Mouse (Mus musculus) MEL-GATA-1-ER (cell line): Measurements from ENCODE around the gene Gm21970.

ENCODE experiments used
- DNase-seq: peaks from one replicate; pipeline ENCODE4 v3.0.0-alpha.2; 2012; ENCODE audit warnings: low read depth; ENCODE audit errors: extremely low read depth

Gene Gm21970

GRCm38 (mm10) chr16:91391421-91391820, at the start of gene Gm21970:
Gm21970 (plus strand) TSS chr16:91391721.
- no peak for DNase-seq

DNA sequence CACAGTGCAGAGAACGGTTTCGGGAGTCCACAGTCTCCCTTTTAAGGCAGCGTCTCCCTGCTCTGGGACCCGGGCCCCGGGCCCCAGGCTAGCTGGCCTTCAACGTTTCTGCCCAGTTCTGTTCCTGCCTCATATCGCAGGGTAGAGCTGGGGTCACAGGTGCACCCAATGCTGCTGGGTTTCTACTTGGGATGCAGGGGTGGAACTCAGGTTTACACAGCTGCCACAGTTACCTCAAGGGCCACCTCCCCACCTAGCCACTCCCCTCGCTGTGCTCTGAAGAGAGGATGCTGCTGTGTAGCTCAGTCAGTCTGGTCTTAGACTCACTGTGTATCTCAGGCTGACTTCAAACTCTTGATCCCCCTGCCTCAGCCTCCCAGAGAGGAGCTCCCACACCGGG, 45.0 kb upstream of the Gm21970 start:
- DNase-seq: no peak

GRCm38 (mm10) chr16:91347491-91348263, 43.8 kb upstream of the Gm21970 start:
- DNase-seq: no peak

- no peak for DNase-seq
Measured at GRCm38 (mm10) chr16:91348264-91348565, 43.3 kb upstream of the Gm21970 start.

GRCm38 (mm10) chr16:91348588-91349330, 42.8 kb upstream of the Gm21970 start:
- no peak for DNase-seq

DNA sequence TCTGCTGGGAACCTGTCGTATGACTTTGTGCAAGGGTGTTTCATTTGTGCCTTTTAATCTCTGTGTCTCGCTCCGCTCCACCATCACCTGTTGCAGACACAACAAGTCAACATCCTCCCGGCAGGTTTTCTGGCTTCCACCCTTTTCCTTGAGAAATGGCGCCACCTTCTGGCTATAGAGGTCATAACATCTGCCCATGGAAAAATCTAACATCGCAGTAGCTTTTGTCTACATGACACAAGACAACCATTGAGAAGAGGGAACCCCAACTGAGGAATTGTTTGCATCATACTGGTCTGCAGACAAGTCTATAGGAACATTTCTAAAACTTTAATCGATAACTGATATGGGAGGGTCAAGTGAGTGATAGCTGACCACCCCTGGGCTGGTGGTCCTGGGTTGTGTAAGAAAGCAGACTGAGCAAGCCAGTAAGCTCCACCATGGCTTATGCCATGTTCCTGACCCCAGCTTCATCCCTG, 39.4 kb upstream of the Gm21970 start:
- DNase-seq: peak; percentile 66

DNA sequence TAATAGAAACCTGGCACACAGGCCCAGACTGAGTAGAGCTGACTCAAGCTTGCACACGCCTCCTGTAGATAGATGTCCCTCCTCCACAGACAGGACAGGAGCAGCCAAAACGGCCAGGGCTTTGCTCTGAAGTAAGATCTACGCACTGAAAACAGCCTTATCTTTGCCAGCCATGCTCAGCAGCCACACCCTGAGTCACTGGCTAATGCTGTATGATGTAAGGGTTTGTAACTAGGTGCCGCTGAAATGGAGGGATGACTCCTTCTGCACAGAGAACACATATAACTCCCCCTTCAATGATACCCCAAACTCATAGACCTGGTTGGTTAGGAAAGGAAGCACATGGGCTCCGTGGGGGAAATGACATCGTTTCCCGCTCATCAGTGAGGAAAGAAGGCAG, 38.8 kb upstream of the Gm21970 start:
- peak; percentile 97 for DNase-seq

- no peak for DNase-seq
Measured at GRCm38 (mm10) chr16:91353177-91353576, 38.3 kb upstream of the Gm21970 start.

DNA sequence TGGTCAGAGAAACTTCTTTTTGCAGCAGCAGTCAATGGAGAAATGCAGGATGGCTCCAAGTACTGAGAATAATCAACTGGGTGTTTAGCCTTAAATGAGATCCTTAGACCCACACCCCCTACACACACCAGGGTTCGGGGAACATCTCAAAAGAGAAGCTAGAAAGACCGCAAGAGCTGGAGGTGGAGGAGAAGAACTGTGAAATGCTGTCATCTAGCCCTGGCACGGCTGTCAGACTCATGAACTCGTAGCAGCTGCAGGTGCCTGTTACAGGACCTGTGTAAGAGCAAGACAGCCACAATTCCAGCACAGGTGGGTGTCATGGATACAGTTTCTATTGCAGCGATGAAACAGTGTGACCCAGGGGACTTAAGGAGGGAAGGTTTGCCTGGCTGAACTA, 37.9 kb upstream of the Gm21970 start:
- peak; percentile 7 for DNase-seq

DNA sequence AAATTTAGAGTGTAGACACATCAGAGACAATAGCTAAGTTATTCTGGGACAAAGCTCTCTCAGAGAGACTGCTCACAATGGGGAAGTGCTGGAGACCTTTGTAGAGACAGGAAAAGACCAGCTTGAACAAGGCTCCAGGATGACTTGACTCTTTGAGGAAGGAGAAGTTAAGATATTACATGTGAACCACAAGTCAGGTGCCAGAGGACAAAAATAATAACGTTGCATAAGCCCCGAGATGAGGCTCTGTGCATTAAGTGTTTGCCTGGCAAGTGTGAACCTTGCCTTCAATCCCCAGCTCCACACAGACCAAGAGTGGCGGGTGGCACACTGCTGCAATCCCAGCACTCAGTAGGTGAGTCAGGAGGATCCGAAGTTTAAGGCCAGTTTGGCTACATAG, 36.9 kb upstream of the Gm21970 start:
- DNase-seq: peak; percentile 95

- DNase-seq: peak; percentile 60
Measured at GRCm38 (mm10) chr16:91355160-91355559, 36.4 kb upstream of the Gm21970 start.

GRCm38 (mm10) chr16:91356760-91357525, 34.6 kb upstream of the Gm21970 start:
- no peak for DNase-seq

DNA sequence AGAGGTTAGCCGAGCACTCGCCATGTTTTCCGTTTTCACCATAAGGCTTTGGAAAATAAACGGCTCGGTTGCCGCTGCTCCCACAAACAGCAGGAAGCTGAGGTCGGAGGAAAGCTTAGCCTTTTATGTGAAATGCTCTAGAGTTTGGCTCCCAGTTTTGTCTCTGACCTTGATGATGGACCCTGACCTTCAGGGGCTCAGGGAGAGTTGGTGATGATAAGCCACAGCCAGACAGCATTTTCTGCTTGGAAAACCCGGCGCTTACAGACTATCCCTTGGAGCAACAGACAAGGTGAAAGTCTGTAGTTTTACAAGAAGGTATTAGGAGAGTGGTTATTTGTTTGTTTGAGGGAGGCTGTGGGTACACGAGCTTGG, 34.0 kb upstream of the Gm21970 start:
- DNase-seq: no peak

DNA sequence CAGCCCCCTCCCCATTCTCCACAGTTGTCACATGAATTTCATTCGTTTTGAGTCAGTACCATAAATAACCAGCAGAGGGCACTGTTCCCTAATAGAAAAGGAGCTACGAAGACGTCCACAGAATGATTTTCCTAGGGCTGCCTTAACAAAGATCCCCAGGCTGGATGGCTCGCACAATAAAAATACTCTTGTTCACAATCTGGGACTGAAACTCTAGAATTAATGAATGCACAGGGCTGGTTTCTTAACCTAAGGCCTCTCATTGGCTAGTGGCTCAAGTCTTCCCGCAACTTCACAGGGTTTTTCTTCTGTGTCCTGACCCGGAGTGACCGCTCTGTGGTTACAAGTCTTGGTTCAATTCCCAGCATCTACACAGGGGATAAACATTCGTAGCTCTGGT, 33.0 kb upstream of the Gm21970 start:
- DNase-seq: no peak

DNA sequence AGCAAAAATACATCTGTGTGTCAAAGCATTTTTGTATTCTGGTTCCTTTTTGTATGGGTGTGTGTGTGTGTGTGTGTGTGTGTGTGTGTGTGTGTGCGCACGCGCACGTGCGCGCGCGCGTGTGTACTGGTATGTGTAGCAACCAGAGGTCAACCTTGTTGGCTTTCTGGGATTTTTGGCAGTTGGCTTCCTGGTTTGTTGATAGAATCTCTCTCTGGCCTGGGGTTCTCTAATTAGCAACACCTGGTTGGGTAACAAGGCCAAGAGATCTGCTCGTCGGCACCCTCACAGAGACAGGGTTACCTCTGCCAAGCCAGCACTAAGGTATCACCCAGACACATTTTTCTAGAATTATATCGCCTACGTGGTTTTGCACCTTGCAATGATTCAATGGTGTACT, 32.0 kb upstream of the Gm21970 start:
- DNase-seq: no peak

GRCm38 (mm10) chr16:91360162-91360561, 31.4 kb upstream of the Gm21970 start:
- DNase-seq: no peak

DNA sequence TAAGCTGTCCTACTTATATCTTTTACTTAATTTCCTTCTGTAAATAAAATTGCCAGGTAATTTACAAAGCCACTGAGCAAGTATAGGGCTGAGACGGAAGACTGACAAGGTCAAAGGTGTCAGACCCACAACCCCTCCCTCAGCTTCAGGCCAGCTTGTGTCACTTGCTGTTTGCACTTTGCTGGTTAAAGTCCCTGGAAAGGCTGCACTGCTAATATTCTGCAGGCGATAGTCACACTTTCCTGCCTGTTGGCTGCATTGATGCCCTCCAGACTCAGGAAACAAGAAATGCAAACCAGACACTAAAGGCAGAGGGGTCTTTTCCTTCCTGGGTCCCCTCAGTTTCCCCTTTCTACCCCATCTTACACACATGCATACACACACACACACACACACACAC, 29.5 kb upstream of the Gm21970 start:
- DNase-seq: no peak

- no peak for DNase-seq
Measured at GRCm38 (mm10) chr16:91362616-91363272, 28.8 kb upstream of the Gm21970 start.

DNA sequence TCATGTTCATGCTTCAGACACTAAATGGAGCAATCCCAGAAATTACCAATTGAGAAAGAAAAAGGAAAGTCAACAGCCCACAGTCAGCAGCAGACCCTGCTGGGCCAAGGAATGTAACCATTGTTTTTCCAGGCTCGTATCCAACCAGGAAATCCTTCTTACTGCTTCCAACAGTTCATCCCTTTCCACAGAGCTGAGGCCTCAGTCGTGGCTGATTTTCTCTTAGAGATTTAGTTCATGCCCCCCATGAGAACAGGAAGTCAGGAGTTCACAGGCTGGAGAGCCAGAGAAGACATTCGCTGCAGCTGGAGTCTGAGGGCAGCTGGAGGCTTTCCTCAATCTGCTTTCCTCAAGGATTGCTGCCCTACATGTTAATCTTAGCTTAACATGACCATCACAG, 28.0 kb upstream of the Gm21970 start:
- DNase-seq: no peak

- peak; percentile 49 for DNase-seq
Measured at GRCm38 (mm10) chr16:91366567-91366966, 25.0 kb upstream of the Gm21970 start.

GRCm38 (mm10) chr16:91367066-91367465, 24.5 kb upstream of the Gm21970 start:
- DNase-seq: peak; percentile 62
